Mouse (Mus musculus): ENCODE data around the gene Acat3.
"Not testable (repeated sequence)": the region's sequence is repeated elsewhere in the genome, so short reads cannot be mapped to it uniquely, and the experiment has no call there.

The Acat3 gene

GRCm38 (mm10) chr17:12940151-12940805 is at the start of gene Acat3:
TSS of gene Acat3 (minus strand) at chr17:12940600.
- no peak for DNase-seq

- not testable (repeated sequence) for DNase-seq
These were observed 47.7 kb upstream of the Acat3 start for GRCm38 (mm10) chr17:12988096-12988495.

- no peak for DNase-seq
These were observed 43.6 kb upstream of the Acat3 start for GRCm38 (mm10) chr17:12983988-12984387.

GRCm38 (mm10) chr17:12978546-12978945 is 38.1 kb upstream of the Acat3 start:
- no peak for DNase-seq

GRCm38 (mm10) chr17:12973851-12974250 is 33.5 kb upstream of the Acat3 start:
- DNase-seq: no peak

- DNase-seq: no peak
These were observed 26.8 kb upstream of the Acat3 start for GRCm38 (mm10) chr17:12967173-12967572.

GRCm38 (mm10) chr17:12963476-12963875 is 23.1 kb upstream of the Acat3 start:
- no peak for DNase-seq

- peak; percentile 96 for DNase-seq
These were observed 20.0 kb upstream of the Acat3 start, which contains the start of gene Acat2 for GRCm38 (mm10) chr17:12960331-12960873. TSS of gene Acat2 (minus strand) at chr17:12960747.

GRCm38 (mm10) chr17:12959377-12959776 is 19.0 kb upstream of the Acat3 start:
- not testable (repeated sequence) for DNase-seq

- DNase-seq: no peak
These were observed 16.3 kb upstream of the Acat3 start for GRCm38 (mm10) chr17:12956664-12957063.

GRCm38 (mm10) chr17:12949669-12950068 is 9.3 kb upstream of the Acat3 start:
- DNase-seq: no peak

- no peak for DNase-seq
These were observed 2.2 kb upstream of the Acat3 start for GRCm38 (mm10) chr17:12942459-12943162.

- DNase-seq: no peak
These were observed 1.3 kb upstream of the Acat3 start for GRCm38 (mm10) chr17:12941543-12942260.

- not testable (repeated sequence) for DNase-seq
These were observed 837 bp downstream of the Acat3 start for GRCm38 (mm10) chr17:12939377-12940148.

- no peak for DNase-seq
These were observed 2.3 kb downstream of the Acat3 start for GRCm38 (mm10) chr17:12938077-12938476.

GRCm38 (mm10) chr17:12937412-12937970 is 2.9 kb downstream of the Acat3 start:
- no peak for DNase-seq

- peak; percentile 34 for DNase-seq
These were observed 4.7 kb downstream of the Acat3 start for GRCm38 (mm10) chr17:12935719-12936118.

- not testable (repeated sequence) for DNase-seq
These were observed 8.8 kb downstream of the Acat3 start for GRCm38 (mm10) chr17:12931576-12931975.

- DNase-seq: no peak
These were observed 14.7 kb downstream of the Acat3 start for GRCm38 (mm10) chr17:12925703-12926180.

GRCm38 (mm10) chr17:12925001-12925400 is 15.4 kb downstream of the Acat3 start:
- no peak for DNase-seq

GRCm38 (mm10) chr17:12921073-12921472 is 19.3 kb downstream of the Acat3 start:
- no peak for DNase-seq

All from retina, postnatal 1 day (tissue).